In genomic region chr11:66526046-66526980, GRCm38 (mm10) we compare ENCODE assay signal across 8 mouse cellular contexts. TPM values are rescaled to one million over a fixed set of nuclear protein-coding genes. Genes with fewer than 3 reads are reported as not detected.
DNase-seq lines count a peak whose midpoint lies in the region; ATAC-seq and TF ChIP-seq lines count a peak whose summit lies in the region.

No protein-coding gene starts in this region.

- intact Hi-C loops in heart, postnatal 36 days (cut with DNase I): no loop called here

- H3K27me3 ChIP-seq in heart, embryonic 11.5 days (ENCODE audit: control insufficient read depth, insufficient read depth, low read length): peaks cover 69% of the 10 kb centered on the region
- H3K27me3 ChIP-seq in forebrain, embryonic 15.5 days: peaks cover 41% of the 10 kb centered on the region
- peaks cover 54% of the 10 kb centered on the region for H3K27me3 ChIP-seq in intestine, postnatal 0 days (replicated peaks; ENCODE audit: control insufficient read depth, insufficient read depth, low read length)
- peaks cover 48% of the 10 kb centered on the region for H3K27me3 ChIP-seq in liver, embryonic 14.5 days (ENCODE audit: control insufficient read depth, insufficient read depth, low read length)

- H3K36me3 ChIP-seq in heart, embryonic 11.5 days (ENCODE audit: control insufficient read depth, insufficient read depth, low read length): no peaks in the 10 kb centered on the region
- H3K36me3 ChIP-seq in forebrain, embryonic 15.5 days: no peaks in the 10 kb centered on the region
- H3K36me3 ChIP-seq in intestine, postnatal 0 days (ENCODE audit: control insufficient read depth, insufficient read depth): no peaks in the 10 kb centered on the region
- no peaks in the 10 kb centered on the region for H3K36me3 ChIP-seq in liver, embryonic 14.5 days (replicated peaks; ENCODE audit: control insufficient read depth, insufficient read depth, low read depth)

- H3K4me2 ChIP-seq in heart, embryonic 11.5 days: peak overlapping the region; percentile 97
- H3K4me2 ChIP-seq in forebrain, embryonic 15.5 days (replicated peaks): peak overlapping the region; percentile 94
- peak overlapping the region; percentile 83 for H3K4me2 ChIP-seq in intestine, postnatal 0 days (replicated peaks; ENCODE audit: low read depth)
- peak overlapping the region; percentile 39 for H3K4me2 ChIP-seq in liver, embryonic 14.5 days (ENCODE audit: low read depth)

- WGBS in heart, embryonic 11.5 days (ENCODE audit: insufficient replicate concordance): 1% methylated on average over 90 of the region's 126 CpGs
- WGBS in forebrain, embryonic 15.5 days: under 1% methylated on average over 82 of the region's 126 CpGs
- WGBS in intestine, postnatal 0 days: 2% methylated on average over 74 of the region's 126 CpGs
- WGBS in liver, embryonic 14.5 days (ENCODE audit: insufficient replicate concordance): 1% methylated on average over 92 of the region's 126 CpGs

- ATAC-seq in heart, embryonic 11.5 days (replicated peaks; ENCODE audit: insufficient number of reproducible peaks, low FRiP score, low TSS enrichment): no peak; the same call in 1 of the 2 replicates
- peak; percentile 86 for ATAC-seq in forebrain, embryonic 15.5 days (replicated peaks)
- ATAC-seq in intestine, postnatal 0 days: 0 out of 2 replicates have a peak, but pooled peaks have one; percentile 31
- ATAC-seq in liver, embryonic 14.5 days (ENCODE audit: insufficient read depth): no peak

- no peak for DNase-seq in heart, postnatal 36 days
- peak; percentile 38 for DNase-seq in adrenal gland, adult 2 months
- DNase-seq in liver, embryonic 14.5 days (ENCODE audit: low read depth in 3 of 3, low spot score in 3 of 3): no peak
- DNase-seq in retina, postnatal 7 days (ENCODE audit: low read depth, low spot score): peak; percentile 23
- no peak for DNase-seq in thymus, postnatal 10 days (ENCODE audit: low spot score in 2 of 2)

- H3K27ac ChIP-seq in heart, embryonic 11.5 days (ENCODE audit: low read depth, low read length): no peak overlapping the region
- H3K27ac ChIP-seq in forebrain, embryonic 15.5 days (replicated peaks): peak overlapping the region; percentile 62
- H3K27ac ChIP-seq in intestine, postnatal 0 days (ENCODE audit: low read depth, low read length): no peak overlapping the region
- H3K27ac ChIP-seq in liver, embryonic 14.5 days: no peak overlapping the region

- no peak for TF ChIP-seq CTCF in intestine, postnatal 0 days (IDR thresholded peaks at IDR 0.05; ENCODE audit: low read depth)
- TF ChIP-seq CTCF in liver, embryonic 14.5 days (IDR thresholded peaks at IDR 0.05; ENCODE audit: low read depth): no peak

- no peak for TF ChIP-seq EP300 in liver, embryonic 14.5 days (IDR thresholded peaks at IDR 0.05; ENCODE audit: low read depth)

- peak overlapping the region; percentile 63 for H3K4me3 ChIP-seq in heart, embryonic 11.5 days (ENCODE audit: low read depth, low read length)
- H3K4me3 ChIP-seq in forebrain, embryonic 15.5 days: peak overlapping the region; percentile 77
- H3K4me3 ChIP-seq in intestine, postnatal 0 days (ENCODE audit: low read depth, low read length): peak overlapping the region; percentile 48
- peak overlapping the region in 1 of 2 experiments; percentile 27; a peak in 3 of 4 replicates for H3K4me3 ChIP-seq in liver, embryonic 14.5 days (ENCODE audit: insufficient read depth in 1 of 2, low read depth in 2 of 2, low read length in 2 of 2)

- no peaks in the 10 kb centered on the region for H3K4me1 ChIP-seq in heart, embryonic 11.5 days (ENCODE audit: control insufficient read depth, insufficient read depth, low read length)
- H3K4me1 ChIP-seq in forebrain, embryonic 15.5 days: peaks cover 38% of the 10 kb centered on the region
- no peaks in the 10 kb centered on the region for H3K4me1 ChIP-seq in intestine, postnatal 0 days (replicated peaks; ENCODE audit: control insufficient read depth, insufficient read depth, low read length)
- H3K4me1 ChIP-seq in liver, embryonic 14.5 days (replicated peaks; ENCODE audit: control insufficient read depth in 2 of 2, insufficient read depth in 2 of 2, low read length in 1 of 2): no peaks in the 10 kb centered on the region

- H3K9me3 ChIP-seq in heart, embryonic 11.5 days (replicated peaks; ENCODE audit: control insufficient read depth, low read length): no peaks in the 10 kb centered on the region
- H3K9me3 ChIP-seq in forebrain, embryonic 15.5 days: no peaks in the 10 kb centered on the region
- no peaks in the 10 kb centered on the region for H3K9me3 ChIP-seq in intestine, postnatal 0 days (ENCODE audit: control insufficient read depth)
- H3K9me3 ChIP-seq in liver, embryonic 14.5 days (ENCODE audit: control insufficient read depth, low read length): no peaks in the 10 kb centered on the region

- peak overlapping the region; percentile 54; the same call in 1 of the 2 replicates for H3K9ac ChIP-seq in heart, embryonic 11.5 days (ENCODE audit: low read depth, low read length)
- H3K9ac ChIP-seq in forebrain, embryonic 15.5 days (replicated peaks): peak overlapping the region; percentile 56
- H3K9ac ChIP-seq in intestine, postnatal 0 days (ENCODE audit: low read depth, low read length): no peak overlapping the region
- no peak overlapping the region for H3K9ac ChIP-seq in liver, embryonic 14.5 days (replicated peaks)

RNA-seq across cellular contexts. Expression of gene Shisa6, which starts 0.5 kb away (rescaled TPM):
- 0.40 and 0.66 TPM in 2 replicates for polyA plus RNA-seq in heart, embryonic 11.5 days (2014; fragmentation: Nextera tagmentation; extraction: Ambion mirVana)
- under 1 TPM; 0.11 to 0.50 TPM for total RNA-seq in heart, postnatal 36 days (2021)
- under 1 TPM; 0.63 to 0.97 TPM for total RNA-seq in adrenal gland, adult 2 months (2021)
- 0.10 and 0.30 TPM in 2 replicates for polyA plus RNA-seq in adrenal gland, adult 2 months (2012; rRNA removed)
- 1.8 TPM in 2 replicates for polyA plus RNA-seq in forebrain, embryonic 15.5 days (2015; fragmentation: Nextera tagmentation; extraction: Ambion mirVana)
- 0.04 and 0.25 TPM in 2 replicates for polyA plus RNA-seq in intestine, postnatal 0 days (2015; fragmentation: Nextera tagmentation; extraction: Ambion mirVana)
- under 0.01 and 0.03 TPM in 2 replicates for polyA plus RNA-seq in liver, embryonic 14.5 days (2012; rRNA removed)
- not detected in 2 replicates for polyA plus RNA-seq in liver, embryonic 14.5 days (2014; fragmentation: Nextera tagmentation; extraction: Ambion mirVana)

Comparison
In these comparisons a context has a peak if more than half of its experiments do, and no peak if none do; other contexts are left out.
1. ATAC-seq: peak in forebrain, embryonic 15.5 days (single experiment) and intestine, postnatal 0 days (single experiment); none in heart, embryonic 11.5 days (single experiment) and liver, embryonic 14.5 days (single experiment).
2. H3K4me2 ChIP-seq: peak in every context shown above with its lines; median percentile 97 in heart, embryonic 11.5 days; 94 in forebrain, embryonic 15.5 days; 83 in intestine, postnatal 0 days; 39 in liver, embryonic 14.5 days.
3. H3K9ac ChIP-seq: peak in heart, embryonic 11.5 days (single experiment) and forebrain, embryonic 15.5 days (single experiment); none in intestine, postnatal 0 days (single experiment) and liver, embryonic 14.5 days (single experiment).
4. DNase-seq: peak in adrenal gland, adult 2 months (single experiment) and retina, postnatal 7 days (single experiment); none in heart, postnatal 36 days (0 of 2), liver, embryonic 14.5 days (0 of 3) and thymus, postnatal 10 days (0 of 2).